Mouse (Mus musculus): ENCODE measurements around the gene Rnf10. TPM values are rescaled to one million over a fixed set of nuclear protein-coding genes. Genes with fewer than 3 reads are reported as not detected.

Gene Rnf10
- polyA plus RNA-seq, 1 experiment from 2014 or later = 133 TPM

DNA sequence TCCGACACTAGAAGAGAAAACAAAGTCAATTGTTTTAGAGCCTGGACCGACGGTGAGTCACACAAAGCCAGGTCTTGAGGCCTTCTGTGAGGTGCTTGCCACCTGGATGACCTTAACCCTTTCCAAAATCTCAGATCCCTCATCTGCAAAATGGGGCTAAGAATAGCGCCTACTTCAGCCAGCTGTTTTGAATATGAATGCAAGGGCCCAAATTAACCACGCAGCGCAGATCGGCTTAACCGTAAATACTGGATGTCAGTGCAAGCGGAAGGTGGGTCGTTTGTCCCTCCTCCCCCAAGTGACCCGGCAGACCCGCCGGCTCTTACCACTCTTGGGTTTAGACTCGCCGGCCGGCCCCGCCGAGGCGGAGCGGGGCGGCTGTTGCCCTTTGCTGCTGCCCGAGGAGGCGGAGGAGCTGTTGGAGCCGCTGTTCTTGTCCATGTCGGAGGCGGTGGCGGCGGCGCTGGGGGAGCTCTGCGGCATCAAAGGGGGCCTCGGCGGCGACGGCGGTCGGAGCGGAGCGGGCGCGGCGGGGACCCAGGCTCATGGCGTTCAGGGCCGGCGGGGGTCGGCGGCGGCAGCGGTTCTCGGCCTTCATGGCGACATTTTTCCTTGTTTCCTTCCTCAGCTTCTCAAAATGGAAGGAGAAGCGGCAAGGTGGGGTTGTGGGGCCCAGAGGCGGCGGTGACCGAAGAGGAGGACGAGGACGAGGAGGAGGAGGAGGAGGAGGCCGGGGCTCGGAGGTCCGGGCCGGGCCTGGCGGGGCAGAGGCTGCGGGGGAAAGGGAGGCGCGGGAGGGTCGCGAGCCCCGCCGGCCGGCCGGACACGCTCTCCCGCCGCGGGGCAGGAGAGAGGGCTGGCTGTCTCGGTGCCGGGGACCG lies 527 bp downstream of the Rnf10 start:
- under 1% methylated on average over 77 of the region's 77 CpGs for WGBS
- no peak for DNase-seq (ENCODE audit: low spot score)
- Histone ChIP-seq H3K9me3 (replicated peaks) (no peaks in the 10 kb centered on the region), H3K4me3 (peak overlapping the region; percentile 100), H3K27me3 (ENCODE audit: low read depth, poor library complexity, severe bottlenecking) (no peaks in the 10 kb centered on the region), H3K36me3 (peaks cover 32% of the 10 kb centered on the region), H3K27ac (replicated peaks) (peak overlapping the region; percentile 92), H3K4me1 (peaks cover 50% of the 10 kb centered on the region)

DNA sequence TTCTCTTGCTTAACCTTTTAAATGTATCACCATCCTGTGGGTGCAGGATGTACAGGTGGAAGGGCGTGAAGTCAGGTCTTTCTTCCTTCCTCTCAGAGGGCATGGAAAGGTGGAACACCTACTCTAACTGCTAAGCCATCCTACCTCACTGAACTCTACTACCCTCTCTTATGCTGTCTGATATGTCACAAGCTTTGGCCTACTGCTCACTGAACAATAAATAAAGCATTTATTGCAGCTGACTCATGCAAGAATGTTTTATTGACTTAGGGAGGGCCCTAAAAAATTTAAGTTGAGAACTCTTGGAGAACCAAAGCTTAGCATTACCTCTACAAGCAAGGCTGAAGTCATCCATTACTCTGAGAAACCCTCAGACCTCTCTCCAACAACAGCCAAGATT lies 2.7 kb downstream of the Rnf10 start:
- Histone ChIP-seq H3K9me3 (replicated peaks) (no peaks in the 10 kb centered on the region), H3K4me1 (peaks cover 56% of the 10 kb centered on the region), H3K27me3 (ENCODE audit: low read depth, poor library complexity, severe bottlenecking) (no peaks in the 10 kb centered on the region), H3K36me3 (peaks cover 49% of the 10 kb centered on the region), H3K4me3 (peak overlapping the region; percentile 100; the same call in 1 of the 2 replicates), H3K27ac (replicated peaks) (no peak overlapping the region)
- WGBS = 94% methylated on average over 1 of the region's 1 CpGs
- DNase-seq (ENCODE audit: low spot score) = no peak

DNA sequence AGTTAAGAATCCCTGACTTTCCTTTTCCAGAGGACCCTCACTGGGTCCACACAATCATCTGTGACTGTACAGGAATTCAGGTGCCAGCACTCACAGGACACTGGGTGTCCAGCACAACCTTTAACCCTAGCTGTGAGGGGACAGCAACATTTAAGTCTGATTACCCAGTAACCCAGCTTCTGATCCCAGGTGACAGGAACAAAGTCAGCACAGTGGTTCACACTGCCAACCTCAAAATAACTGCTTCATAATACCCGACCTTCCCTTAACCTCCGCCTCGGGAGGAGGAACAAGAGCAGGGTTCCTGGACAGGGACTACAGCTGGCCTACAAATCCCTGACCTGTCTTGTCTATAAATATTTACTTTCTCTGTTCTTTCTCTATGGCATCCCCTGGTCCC lies 4.4 kb downstream of the Rnf10 start:
- Histone ChIP-seq H3K9me3 (replicated peaks) (no peaks in the 10 kb centered on the region), H3K4me1 (peaks cover 48% of the 10 kb centered on the region), H3K4me3 (no peak overlapping the region), H3K27me3 (ENCODE audit: low read depth, poor library complexity, severe bottlenecking) (no peaks in the 10 kb centered on the region), H3K36me3 (peaks cover 60% of the 10 kb centered on the region), H3K27ac (replicated peaks) (no peak overlapping the region)
- DNase-seq (ENCODE audit: low spot score) = no peak
- 77% methylated on average over 3 of the region's 3 CpGs for WGBS

DNA sequence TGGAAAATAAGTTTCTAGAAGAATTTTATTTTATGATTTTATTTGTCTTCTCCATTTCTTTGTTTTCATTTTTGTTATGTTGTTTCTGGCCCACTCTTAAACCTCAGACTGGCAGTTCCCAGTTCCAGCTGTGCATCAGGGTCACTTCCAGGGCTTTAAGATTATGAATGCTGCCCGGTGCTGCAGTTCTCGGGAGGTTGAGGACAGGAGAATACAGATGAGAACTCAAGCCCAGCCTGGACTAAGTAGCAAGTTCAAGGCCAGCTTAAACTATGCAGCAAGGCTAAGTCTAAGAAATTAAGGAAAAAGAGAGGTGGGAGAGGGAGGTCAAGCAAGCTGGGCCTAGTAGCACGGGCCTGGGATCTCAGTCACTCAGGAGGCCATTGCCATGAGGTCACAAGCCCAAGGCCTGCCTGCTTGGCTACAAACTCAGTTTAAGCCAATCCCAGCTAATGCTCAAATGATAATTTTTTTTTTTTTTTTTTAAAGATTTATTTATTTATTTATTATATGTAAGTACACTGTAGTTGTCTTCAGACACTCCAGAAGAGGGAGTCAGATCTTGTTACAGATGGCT lies 5.1 kb downstream of the Rnf10 start:
- no peak overlapping the region for H3K27ac ChIP-seq (replicated peaks)
- no peak for DNase-seq (ENCODE audit: low spot score)
- 85% methylated on average over 3 of the region's 3 CpGs for WGBS
- no peaks in the 10 kb centered on the region for H3K9me3 ChIP-seq (replicated peaks)
- H3K4me1 ChIP-seq = peaks cover 50% of the 10 kb centered on the region
- H3K27me3 ChIP-seq (ENCODE audit: low read depth, poor library complexity, severe bottlenecking) = no peaks in the 10 kb centered on the region
- H3K36me3 ChIP-seq = peaks cover 67% of the 10 kb centered on the region
- H3K4me3 ChIP-seq = no peak overlapping the region

DNA sequence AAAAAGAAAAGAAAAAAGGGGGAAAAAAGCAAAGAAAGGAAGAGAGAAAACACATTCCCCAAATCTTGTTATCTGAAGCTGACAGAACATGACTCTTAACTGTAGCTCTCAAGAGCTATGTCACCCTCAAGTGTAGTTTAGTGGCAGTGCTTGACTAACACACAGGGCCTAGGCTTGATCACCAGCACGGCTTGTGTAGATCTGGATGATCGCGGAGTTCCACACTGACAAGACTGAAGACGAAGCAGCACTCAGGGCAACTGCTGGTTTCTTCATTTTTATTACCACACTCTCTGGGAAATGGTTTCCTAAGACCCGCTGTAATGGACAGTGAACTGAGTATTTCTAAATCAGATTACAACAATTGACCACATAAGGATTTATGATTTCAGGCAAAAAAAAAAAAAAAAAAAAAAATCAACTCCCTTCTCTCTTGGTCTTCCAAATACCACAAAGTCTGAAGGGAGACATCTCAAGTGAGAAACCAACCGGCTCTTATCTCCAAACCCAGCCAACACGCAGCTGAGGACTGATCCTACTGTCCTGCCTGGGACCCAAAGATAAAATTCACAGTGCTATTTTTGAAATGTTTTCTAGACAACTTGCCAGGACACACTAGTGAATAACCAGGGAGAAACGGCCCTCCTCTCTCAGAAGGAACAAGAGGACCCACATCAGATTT lies 5.8 kb downstream of the Rnf10 start:
- H3K36me3 ChIP-seq = peaks cover 72% of the 10 kb centered on the region

DNA sequence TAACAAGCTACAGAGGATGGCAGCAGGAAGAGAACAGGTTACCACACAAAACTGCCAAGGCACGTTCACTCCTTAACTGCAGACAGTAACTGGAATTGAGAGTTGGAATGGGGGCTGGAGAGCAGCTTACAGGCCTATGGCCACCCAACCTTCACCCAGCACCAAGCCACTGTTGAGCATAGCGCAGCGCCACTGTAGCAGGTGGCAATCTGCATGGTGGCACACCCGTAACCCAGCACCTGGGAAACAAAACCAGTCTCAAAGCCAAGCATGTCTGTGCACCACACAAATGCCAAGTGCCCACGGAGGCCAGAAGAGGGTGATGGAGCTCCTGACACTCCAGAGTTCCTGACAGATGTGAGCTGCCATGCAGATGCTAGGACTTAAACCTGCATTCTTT lies 6.4 kb downstream of the Rnf10 start:
- 89% methylated on average over 5 of the region's 5 CpGs for WGBS
- peaks cover 72% of the 10 kb centered on the region for H3K36me3 ChIP-seq
- no peaks in the 10 kb centered on the region for H3K9me3 ChIP-seq (replicated peaks)
- peaks cover 47% of the 10 kb centered on the region for H3K4me1 ChIP-seq
- H3K27ac ChIP-seq (replicated peaks) = no peak overlapping the region
- DNase-seq (ENCODE audit: low spot score) = no peak
- H3K27me3 ChIP-seq (ENCODE audit: low read depth, poor library complexity, severe bottlenecking) = no peaks in the 10 kb centered on the region
- no peak overlapping the region for H3K4me3 ChIP-seq

More for the DNA sequence above, 5.8 kb downstream of the Rnf10 start:
- Histone ChIP-seq H3K4me1 (peaks cover 51% of the 10 kb centered on the region), H3K27ac (replicated peaks) (no peak overlapping the region), H3K4me3 (no peak overlapping the region), H3K27me3 (ENCODE audit: low read depth, poor library complexity, severe bottlenecking) (no peaks in the 10 kb centered on the region), H3K9me3 (replicated peaks) (no peaks in the 10 kb centered on the region)
- no peak for DNase-seq (ENCODE audit: low spot score)
- 91% methylated on average over 8 of the region's 8 CpGs for WGBS

DNA sequence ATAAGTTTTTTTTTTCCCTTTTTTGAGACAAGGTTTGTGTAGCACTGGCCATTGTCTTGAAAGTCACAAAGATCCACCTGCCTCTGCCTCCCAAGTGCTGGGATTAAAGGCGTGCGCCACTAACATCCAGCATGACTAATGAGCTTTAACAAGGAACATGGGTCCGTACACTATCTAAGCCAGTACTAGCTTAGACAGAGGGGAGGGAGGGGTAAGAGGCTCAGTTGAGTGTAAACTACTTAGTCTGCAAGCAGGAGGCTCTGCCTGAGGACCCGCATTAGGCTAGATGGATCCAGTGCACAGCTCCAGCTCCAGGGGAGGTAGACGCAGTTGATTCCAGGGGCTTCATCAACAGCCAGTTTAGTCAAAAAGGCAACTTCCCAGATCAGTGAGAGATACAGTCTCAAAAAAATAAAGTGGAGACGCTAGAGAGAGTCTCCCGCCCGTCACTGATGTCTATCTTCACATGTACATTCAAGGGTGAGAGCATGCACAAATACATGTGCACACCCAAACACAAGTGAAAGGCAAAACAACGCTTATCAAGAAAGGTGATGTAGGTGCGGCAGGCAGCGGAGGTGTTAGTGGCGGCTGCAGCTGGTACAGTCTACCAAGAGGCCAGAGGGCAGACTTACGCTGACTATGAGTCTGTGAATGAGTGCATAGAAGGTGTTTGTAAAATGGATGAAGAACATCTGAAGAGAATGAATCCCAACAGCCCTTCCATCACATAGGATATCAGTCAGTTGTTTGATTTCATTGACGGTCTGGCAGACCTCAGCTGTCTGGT lies 10.0 kb downstream of the Rnf10 start:
- 88% methylated on average over 14 of the region's 14 CpGs for WGBS

DNA sequence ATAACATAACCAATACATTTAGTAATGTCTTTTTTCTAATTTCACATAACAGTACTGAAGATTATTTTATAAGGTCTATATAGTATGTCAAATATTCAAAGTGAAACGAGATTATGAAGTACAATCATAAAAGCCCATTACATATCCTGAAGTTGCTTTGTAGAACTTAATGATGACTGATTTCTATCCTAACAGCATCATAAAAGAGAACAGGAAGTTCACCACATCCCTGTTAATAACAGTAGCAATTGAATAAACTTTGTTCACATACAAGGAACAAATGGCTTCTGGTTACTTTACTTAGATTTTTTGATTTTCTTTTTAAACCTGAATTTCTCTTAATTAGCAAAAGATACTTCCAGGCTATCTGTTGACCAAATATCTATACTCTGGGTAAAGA lies 10.8 kb downstream of the Rnf10 start:
- 95% methylated on average over 1 of the region's 1 CpGs for WGBS
- Histone ChIP-seq H3K27ac (replicated peaks) (no peak overlapping the region), H3K4me3 (no peak overlapping the region), H3K36me3 (peaks cover 78% of the 10 kb centered on the region), H3K9me3 (replicated peaks) (no peaks in the 10 kb centered on the region), H3K4me1 (0 out of 2 replicates have a peak, but pooled peaks cover 14% of the 10 kb centered on the region), H3K27me3 (ENCODE audit: low read depth, poor library complexity, severe bottlenecking) (no peaks in the 10 kb centered on the region)
- DNase-seq (ENCODE audit: low spot score) = no peak

More for the DNA sequence above, 10.0 kb downstream of the Rnf10 start:
- Histone ChIP-seq H3K4me3 (no peak overlapping the region), H3K9me3 (replicated peaks) (no peaks in the 10 kb centered on the region), H3K4me1 (0 out of 2 replicates have a peak, but pooled peaks cover 14% of the 10 kb centered on the region), H3K36me3 (peaks cover 73% of the 10 kb centered on the region), H3K27me3 (ENCODE audit: low read depth, poor library complexity, severe bottlenecking) (no peaks in the 10 kb centered on the region), H3K27ac (replicated peaks) (no peak overlapping the region)
- DNase-seq (ENCODE audit: low spot score) = no peak

DNA sequence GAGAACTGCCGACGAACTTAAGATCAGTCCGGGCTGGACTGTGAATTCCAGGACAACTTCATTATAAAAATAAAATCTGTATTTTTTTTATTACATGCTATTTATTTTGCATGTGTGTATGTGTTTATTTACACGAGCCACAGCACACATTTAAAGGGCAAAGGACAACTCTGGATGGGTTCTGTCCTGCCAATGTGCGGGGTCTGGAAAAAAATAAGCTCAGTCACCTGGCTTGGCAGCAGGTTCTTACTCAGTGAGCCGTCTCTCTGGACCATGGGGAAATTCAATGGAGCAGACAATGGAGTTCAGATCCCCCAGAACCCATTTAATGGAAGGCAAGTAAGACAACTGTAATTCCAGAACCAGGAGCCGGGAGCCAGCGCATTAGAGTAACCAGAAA lies 11.6 kb downstream of the Rnf10 start:
- 89% methylated on average over 8 of the region's 8 CpGs for WGBS
- no peaks in the 10 kb centered on the region for H3K9me3 ChIP-seq (replicated peaks)
- H3K27ac ChIP-seq (replicated peaks) = no peak overlapping the region
- H3K36me3 ChIP-seq = peaks cover 78% of the 10 kb centered on the region
- H3K4me1 ChIP-seq = 0 out of 2 replicates have a peak, but pooled peaks cover 9% of the 10 kb centered on the region
- no peaks in the 10 kb centered on the region for H3K27me3 ChIP-seq (ENCODE audit: low read depth, poor library complexity, severe bottlenecking)
- H3K4me3 ChIP-seq = no peak overlapping the region
- no peak for DNase-seq (ENCODE audit: low spot score)

DNA sequence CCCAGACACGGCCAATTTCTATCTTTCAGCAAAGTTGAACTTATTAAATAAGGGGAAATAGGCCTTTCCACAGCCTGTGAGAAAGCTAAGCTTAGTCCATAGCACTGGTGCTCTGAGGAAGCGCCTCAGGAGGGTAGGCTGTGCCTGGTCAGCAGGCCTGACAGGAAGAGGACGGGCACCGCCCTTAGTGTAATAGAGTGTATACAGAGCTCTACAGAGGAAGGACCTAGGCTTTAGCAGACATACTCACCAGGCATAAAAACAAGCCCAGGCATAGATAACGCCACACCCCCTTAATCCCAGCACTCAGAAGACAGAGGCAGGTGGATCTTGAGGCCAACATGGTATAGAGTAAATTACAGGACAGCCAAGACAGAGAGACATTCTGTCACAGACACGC lies 12.3 kb downstream of the Rnf10 start:
- WGBS = 90% methylated on average over 6 of the region's 6 CpGs
- H3K27me3 ChIP-seq (ENCODE audit: low read depth, poor library complexity, severe bottlenecking) = no peaks in the 10 kb centered on the region
- H3K4me1 ChIP-seq = 0 out of 2 replicates have a peak, but pooled peaks cover 8% of the 10 kb centered on the region
- H3K9me3 ChIP-seq (replicated peaks) = no peaks in the 10 kb centered on the region
- H3K4me3 ChIP-seq = no peak overlapping the region
- no peak for DNase-seq (ENCODE audit: low spot score)
- H3K36me3 ChIP-seq = peaks cover 79% of the 10 kb centered on the region
- H3K27ac ChIP-seq (replicated peaks) = no peak overlapping the region

DNA sequence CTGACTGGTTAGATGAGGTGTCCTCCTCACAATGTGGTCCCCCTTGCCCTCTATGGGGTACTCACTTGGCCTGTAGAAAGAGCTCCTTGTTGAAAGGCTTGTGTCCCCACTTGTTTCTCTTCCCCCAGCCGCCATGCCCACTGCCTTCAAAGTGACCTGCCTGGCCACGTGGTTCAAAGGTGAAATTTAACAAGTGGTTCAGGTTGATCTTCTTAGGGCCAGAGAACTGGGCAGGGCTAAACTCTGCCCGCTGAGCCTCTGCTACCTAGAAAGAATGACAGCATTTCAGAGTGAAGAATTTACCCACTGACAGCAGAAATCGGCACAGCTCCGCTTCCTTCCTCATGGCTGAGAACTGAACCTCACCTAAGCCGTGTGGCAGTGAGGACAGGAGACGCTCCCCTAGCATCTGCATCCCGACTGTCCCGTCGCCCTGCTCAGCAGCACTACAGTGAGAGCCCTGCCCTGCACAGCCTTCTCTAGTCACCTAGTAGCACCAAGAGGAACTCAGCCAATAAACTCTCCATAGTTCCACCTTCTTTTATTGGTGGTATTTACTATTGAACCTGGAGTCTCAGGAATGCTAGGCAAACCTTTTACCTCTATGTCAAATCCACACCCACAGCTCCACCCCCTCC lies 15.7 kb downstream of the Rnf10 start:
- H3K27ac ChIP-seq (replicated peaks) = no peak overlapping the region
- 92% methylated on average over 10 of the region's 10 CpGs for WGBS
- H3K4me1 ChIP-seq = no peaks in the 10 kb centered on the region
- DNase-seq (ENCODE audit: low spot score) = no peak
- H3K36me3 ChIP-seq = peaks cover 63% of the 10 kb centered on the region
- H3K4me3 ChIP-seq = no peak overlapping the region
- no peaks in the 10 kb centered on the region for H3K27me3 ChIP-seq (ENCODE audit: low read depth, poor library complexity, severe bottlenecking)
- no peaks in the 10 kb centered on the region for H3K9me3 ChIP-seq (replicated peaks)

DNA sequence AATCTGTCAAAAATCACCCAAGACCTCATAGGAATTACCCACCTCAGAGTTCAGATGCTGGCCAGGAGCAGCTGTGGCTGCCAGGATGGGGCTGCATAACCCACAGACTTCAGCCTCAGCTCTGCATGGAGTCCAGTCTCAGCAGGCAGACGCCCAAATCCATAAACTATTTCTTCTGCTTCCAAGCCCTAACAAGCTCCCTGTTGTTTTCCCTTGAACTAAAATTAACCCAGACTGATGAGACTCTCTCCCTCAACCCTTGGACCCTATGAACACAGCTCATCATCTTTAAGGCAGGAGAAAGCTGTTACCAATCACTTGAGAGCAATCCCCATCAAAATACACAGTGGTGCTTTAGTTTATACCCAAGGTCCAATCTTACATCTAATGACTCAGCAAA lies 17.2 kb downstream of the Rnf10 start:
- Histone ChIP-seq H3K9me3 (replicated peaks) (no peaks in the 10 kb centered on the region), H3K27me3 (ENCODE audit: low read depth, poor library complexity, severe bottlenecking) (no peaks in the 10 kb centered on the region), H3K4me1 (no peaks in the 10 kb centered on the region), H3K4me3 (no peak overlapping the region), H3K27ac (replicated peaks) (no peak overlapping the region), H3K36me3 (peaks cover 75% of the 10 kb centered on the region)
- 82% methylated on average over 1 of the region's 1 CpGs for WGBS
- DNase-seq (ENCODE audit: low spot score) = no peak
